Mouse (Mus musculus) left cerebral cortex, adult 8-10 months (tissue): ENCODE results near the gene Sh3bgrl2. TPM values are rescaled to one million over a fixed set of nuclear protein-coding genes. Genes with fewer than 3 reads are reported as not detected.
A peak's percentile ranks its signal among the peaks of the same experiment; 100 is the strongest.

Experiments used
- DNase-seq, 2 experiments: peaks; one replicate each; pipeline ENCODE4 v3.0.0; 2022; ENCODE audit warnings: low spot score in 2 of 2
- total RNA-seq, 4 experiments: library from RNA; stranded (reverse); gene quantifications; 2 replicates each; pipeline ENCODE4 v1.2.4; 2022

Sh3bgrl2 gene
- total RNA-seq, 4 experiments from 2014 or later: 33.9 to 43.8 (median 36.9) TPM

DNA sequence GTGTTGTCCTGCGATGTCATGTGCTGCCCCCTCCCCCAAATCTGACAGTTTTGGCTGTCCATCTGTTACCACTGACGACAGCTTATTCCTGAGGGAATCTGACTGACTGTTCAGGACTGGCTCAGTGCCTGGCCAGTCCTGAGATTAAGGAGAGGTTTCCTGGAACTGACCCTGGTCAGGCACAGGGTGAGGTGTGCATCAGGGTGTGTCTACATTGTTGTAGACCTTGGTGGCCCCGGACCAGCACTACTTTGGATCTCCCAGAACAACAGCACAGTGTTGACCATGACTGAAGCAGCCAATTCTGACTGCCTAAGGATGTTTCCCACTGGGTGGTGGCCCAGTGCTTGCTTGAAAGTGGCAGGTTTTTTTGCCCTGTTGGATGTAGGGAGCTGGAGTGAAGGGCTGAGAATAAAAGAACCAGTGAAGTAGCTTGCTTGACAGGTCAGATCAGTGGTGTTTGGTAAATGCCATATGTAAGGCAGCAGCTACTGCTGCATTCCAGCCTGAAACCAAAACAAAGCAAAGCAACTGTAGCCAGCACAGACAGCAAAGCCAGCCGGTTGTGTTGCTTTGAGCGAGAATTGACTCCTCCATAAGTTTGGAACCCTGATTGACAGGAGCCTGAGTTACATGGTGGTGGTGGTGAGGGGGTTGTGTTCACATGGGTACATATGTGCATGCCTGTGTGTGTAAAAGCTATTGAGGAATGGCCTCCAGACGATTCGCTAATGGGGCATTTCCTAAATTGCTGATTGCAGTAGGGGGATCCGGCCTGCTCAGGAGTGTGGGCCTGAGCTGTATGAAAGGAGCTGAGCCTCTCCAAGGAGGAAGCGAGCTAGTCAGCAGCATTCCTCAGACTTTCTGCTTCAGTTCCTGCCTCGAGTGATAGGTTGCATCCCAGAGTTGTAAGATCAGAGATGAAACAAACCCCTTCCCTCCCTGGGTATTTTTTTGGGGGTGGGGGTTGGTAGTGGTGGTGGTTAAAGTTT is 8.9 kb downstream of the Sh3bgrl2 start:
- no peak for DNase-seq

- no peak for DNase-seq
Observed at GRCm38 (mm10) chr9:83560670-83561069, 12.5 kb downstream of the Sh3bgrl2 start.

- no peak for DNase-seq
Observed at GRCm38 (mm10) chr9:83562889-83563288, 14.8 kb downstream of the Sh3bgrl2 start.

DNA sequence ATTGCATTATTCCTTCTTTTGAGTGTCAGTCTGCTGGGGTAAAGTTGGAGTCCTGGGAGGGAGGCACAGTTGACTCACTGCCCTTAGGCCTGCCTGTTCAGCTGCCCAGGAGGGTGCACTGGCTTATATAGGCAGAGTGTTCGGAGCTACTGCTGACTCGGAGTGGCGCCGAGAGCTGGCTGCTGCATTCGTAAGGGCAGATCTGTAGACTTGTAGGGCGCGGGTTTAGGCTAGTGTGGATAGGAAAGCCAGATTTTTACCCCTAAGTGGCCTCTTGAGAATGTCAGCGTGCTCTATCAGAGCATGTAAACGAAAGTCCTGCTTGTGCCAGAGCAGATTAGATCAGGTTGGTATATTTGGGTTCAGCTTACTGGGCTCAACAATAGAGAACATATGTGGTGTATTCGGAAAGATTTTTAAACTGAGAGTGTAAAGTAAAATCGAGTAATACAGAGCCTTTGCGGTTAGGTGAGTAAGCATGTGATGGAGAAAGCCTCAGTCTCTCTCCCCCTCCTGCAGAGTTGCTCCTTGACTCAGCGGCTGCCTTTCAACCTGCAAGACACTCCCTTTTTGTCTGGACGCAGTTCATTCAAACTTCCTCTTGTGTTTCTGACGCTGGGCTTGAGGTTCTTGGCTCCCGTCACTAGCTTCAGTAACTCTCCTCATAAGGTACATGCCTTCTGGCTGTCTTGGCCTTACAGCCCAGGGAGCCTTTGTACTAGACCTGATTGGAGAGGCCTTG is 15.9 kb downstream of the Sh3bgrl2 start:
- DNase-seq: no peak

DNA sequence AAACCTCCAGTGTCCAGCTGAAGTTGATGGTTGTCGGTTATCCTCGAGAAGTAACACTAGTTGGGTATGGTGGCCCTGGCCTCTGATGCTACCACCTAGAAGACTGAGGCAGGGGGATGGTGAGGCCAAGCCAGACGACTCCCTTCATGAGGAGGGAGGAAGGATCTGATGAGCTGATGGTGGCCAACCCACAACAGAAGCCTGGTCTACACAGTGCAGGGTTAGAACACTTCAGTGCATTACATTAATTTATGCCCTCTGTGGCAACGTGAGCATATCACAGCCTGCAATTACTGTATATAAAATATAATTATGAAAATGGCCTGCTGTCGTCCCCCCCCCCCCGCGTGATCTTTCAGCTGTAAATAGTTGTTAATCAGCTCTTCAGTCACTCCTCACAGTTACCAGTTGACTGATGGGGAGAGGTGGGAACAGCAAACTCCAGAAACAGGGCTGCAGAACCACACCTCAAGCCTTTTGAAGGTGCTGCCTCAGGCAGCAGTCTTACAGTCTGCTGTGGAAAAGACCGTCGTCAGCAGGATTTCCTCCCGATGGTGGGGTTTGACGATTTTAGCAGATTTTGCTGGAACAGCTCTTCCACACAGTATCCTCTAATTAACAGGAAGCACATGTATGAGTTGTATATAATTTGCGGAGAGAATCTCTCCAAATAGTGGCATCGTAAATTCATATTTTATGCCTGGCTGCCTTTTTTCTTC is 17.0 kb downstream of the Sh3bgrl2 start:
- no peak for DNase-seq

- no peak for DNase-seq
Observed at GRCm38 (mm10) chr9:83566141-83566540, 18.0 kb downstream of the Sh3bgrl2 start.

- DNase-seq: no peak
Observed at GRCm38 (mm10) chr9:83568125-83568524, 20.0 kb downstream of the Sh3bgrl2 start.

- no peak for DNase-seq
Observed at GRCm38 (mm10) chr9:83568937-83569336, 20.8 kb downstream of the Sh3bgrl2 start.

DNA sequence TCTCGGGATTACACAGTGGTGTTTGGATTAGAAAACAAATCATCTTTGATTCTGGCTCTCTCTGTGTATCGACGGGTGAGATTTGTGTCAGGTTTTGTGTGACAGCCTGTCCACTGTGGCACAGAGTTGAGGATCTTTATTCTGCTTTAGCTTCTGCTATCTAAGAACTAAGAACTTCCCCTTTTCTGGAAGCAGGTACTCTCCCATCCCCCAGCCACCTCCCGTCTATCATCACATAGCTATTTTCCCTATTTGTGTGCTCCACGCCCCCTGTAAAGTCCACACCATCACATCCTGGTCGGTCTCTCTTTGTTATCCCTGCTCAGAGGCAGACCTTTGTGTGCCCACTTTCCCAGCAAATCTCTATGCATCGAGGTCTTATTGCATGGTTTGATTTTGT is 21.8 kb downstream of the Sh3bgrl2 start:
- no peak for DNase-seq

GRCm38 (mm10) chr9:83571315-83571714 is 23.2 kb downstream of the Sh3bgrl2 start:
- DNase-seq: no peak

DNA sequence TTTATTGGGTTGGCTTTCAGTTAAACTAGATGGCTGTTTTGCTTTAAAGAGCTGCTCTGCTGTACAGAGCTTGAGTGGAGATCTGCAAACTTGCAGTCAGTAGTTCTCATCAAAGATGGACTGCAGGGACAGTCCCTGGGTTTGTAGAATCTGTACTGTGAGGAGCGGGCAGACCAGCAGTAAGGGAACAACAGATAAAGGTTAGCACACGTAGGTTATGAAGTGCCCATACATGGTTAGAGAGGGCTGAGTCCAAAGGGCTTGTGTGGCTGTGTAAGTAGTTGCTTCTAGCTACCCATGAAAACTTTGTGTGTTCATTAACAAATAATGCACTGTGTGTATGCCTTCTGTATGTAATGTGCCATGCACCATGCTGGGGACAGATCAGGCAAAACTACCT is 24.2 kb downstream of the Sh3bgrl2 start:
- DNase-seq: no peak

- no peak for DNase-seq
Observed at GRCm38 (mm10) chr9:83572870-83573269, 24.7 kb downstream of the Sh3bgrl2 start.

GRCm38 (mm10) chr9:83573588-83573987 is 25.5 kb downstream of the Sh3bgrl2 start:
- DNase-seq: no peak

- no peak for DNase-seq
Observed at GRCm38 (mm10) chr9:83575403-83575802, 27.3 kb downstream of the Sh3bgrl2 start.

DNA sequence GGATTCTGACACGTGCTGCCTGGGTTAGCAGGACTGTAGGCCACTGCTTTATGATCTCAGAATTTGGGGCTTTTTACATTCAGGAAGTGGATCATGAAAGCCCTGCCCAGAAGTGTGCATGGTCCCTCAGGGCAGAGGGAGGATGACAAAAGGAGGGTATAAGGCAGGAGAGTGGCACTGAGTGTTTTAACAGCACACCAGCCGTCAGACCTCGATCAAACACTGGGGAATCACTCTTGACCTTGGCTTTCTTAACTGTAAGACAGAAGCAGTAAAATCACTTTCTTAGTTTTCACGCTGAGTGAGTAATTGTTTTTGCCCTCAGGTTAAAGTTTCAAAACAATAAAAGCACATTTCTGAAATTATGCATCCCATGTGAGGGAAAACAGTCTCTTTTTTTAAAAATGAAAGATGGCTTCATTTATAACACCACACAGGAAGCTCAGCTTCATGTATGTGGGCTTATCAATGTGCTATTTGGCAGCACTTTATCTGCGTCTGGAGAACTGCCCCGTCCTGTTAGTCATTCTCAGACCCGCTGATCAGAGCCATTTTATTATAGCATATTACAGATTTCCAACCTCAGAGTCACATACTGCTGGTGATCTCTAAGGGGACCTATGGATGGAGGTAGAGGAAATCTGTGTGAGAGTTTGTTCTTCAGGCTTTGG is 28.0 kb downstream of the Sh3bgrl2 start:
- DNase-seq: no peak

GRCm38 (mm10) chr9:83576689-83577057 is 28.5 kb downstream of the Sh3bgrl2 start:
- DNase-seq: no peak

GRCm38 (mm10) chr9:83577260-83577659 is 29.1 kb downstream of the Sh3bgrl2 start:
- DNase-seq: no peak

- DNase-seq: no peak
Observed at GRCm38 (mm10) chr9:83579049-83579448, 30.9 kb downstream of the Sh3bgrl2 start.

DNA sequence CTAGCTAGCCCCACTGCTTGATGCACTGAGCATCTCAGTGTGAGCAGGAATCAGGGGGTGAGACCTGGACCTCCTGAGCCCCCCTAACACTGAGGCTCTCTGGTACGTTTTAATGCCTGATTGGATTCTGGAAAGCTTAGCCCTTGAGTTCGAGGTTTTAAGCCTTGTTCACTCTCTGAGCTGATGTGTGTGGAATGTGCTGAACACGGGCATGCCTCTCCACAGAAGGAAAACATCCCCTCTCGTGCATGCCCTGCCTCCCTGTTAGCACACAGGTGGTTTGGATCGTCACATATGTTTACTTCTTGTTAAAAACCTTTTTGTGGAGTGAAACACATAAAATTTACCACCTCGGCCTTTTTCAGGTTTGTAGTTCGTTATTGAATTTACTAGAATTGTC is 34.6 kb downstream of the Sh3bgrl2 start:
- no peak for DNase-seq

GRCm38 (mm10) chr9:83586316-83587050 is 38.4 kb downstream of the Sh3bgrl2 start:
- peak in 1 of 2 experiments; percentile 43 for DNase-seq
